Mouse (Mus musculus) ES-Bruce4 (cell line): Measurements from ENCODE around the gene P3h2. TPM values are rescaled to one million over a fixed set of nuclear protein-coding genes. Genes with fewer than 3 reads are reported as not detected.

Experiments used
- H3K27ac ChIP-seq: 2 replicates; pipeline ENCODE4 v1.5.1; 2012; ENCODE audit warnings: low read length, inconsistent platforms; ENCODE audit not compliant: insufficient read depth
- H3K27me3 ChIP-seq: 2 replicates; pipeline ENCODE4 v1.6.1; 2012; ENCODE audit warnings: mild to moderate bottlenecking, low read length, inconsistent platforms; ENCODE audit not compliant: control insufficient read depth, poor library complexity, insufficient read depth, severe bottlenecking
- H3K36me3 ChIP-seq: 2 replicates; pipeline ENCODE4 v1.6.1; 2012; ENCODE audit warnings: inconsistent platforms, mild to moderate bottlenecking, low read length, moderate library complexity; ENCODE audit not compliant: control insufficient read depth, poor library complexity, insufficient read depth, severe bottlenecking
- H3K4me1 ChIP-seq: one replicate; pipeline ENCODE4 v1.8.1; 2011; ENCODE audit warnings: low read length; ENCODE audit not compliant: control insufficient read depth, insufficient read depth
- H3K4me3 ChIP-seq: 2 replicates; pipeline ENCODE4 v1.5.1; 2011; ENCODE audit warnings: low read depth, mild to moderate bottlenecking, low read length
- H3K9ac ChIP-seq: 2 replicates; pipeline ENCODE4 v1.6.1; 2012; ENCODE audit warnings: low read depth, mild to moderate bottlenecking, inconsistent platforms; ENCODE audit not compliant: poor library complexity, severe bottlenecking
- H3K9me3 ChIP-seq: replicated peaks from 2 replicates; pipeline ENCODE4 v1.6.1; 2012; ENCODE audit warnings: mild to moderate bottlenecking, low read length, inconsistent platforms; ENCODE audit not compliant: control insufficient read depth, poor library complexity, insufficient read depth, severe bottlenecking
- CTCF ChIP-seq: IDR thresholded peaks from one replicate; pipeline ENCODE4 v1.8.1; 2011; ENCODE audit warnings: low read depth, low read length
- EP300 ChIP-seq: IDR thresholded peaks from 2 replicates; pipeline ENCODE4 v1.6.1; 2011; ENCODE audit warnings: low read depth, low read length; ENCODE audit not compliant: insufficient read depth
- POLR2A ChIP-seq: IDR thresholded peaks from one replicate; pipeline ENCODE4 v1.8.1; 2011; ENCODE audit warnings: low read length; ENCODE audit not compliant: insufficient read depth
- polyA plus RNA-seq: library from polyadenylated mRNA; stranded (reverse); fragments of >200 nt; gene quantifications from 2 replicates; pipeline ENCODE4 v1.2.4, GENCODE M21; 2011; ENCODE audit warnings: low read depth; ENCODE audit not compliant: missing spikeins, insufficient read depth, insufficient read length

Gene P3h2
- polyA plus RNA-seq, 1 experiment, result 1.0 TPM

GRCm38 (mm10) chr16:26088976-26089375 lies 16.6 kb downstream of the P3h2 start:
- H3K36me3 ChIP-seq, result no peaks in the 10 kb centered on the region
- no peaks in the 10 kb centered on the region for H3K9me3 ChIP-seq
- no peak overlapping the region for H3K9ac ChIP-seq
- no peak for TF ChIP-seq CTCF
- TF ChIP-seq POLR2A, result no peak
- TF ChIP-seq EP300, result no peak
- H3K27me3 ChIP-seq, result no peaks in the 10 kb centered on the region
- no peaks in the 10 kb centered on the region for H3K4me1 ChIP-seq
- no peak overlapping the region for H3K27ac ChIP-seq
- H3K4me3 ChIP-seq, result no peak overlapping the region

- no peaks in the 10 kb centered on the region for H3K36me3 ChIP-seq
- H3K4me1 ChIP-seq, result no peaks in the 10 kb centered on the region
- no peaks in the 10 kb centered on the region for H3K9me3 ChIP-seq
- H3K9ac ChIP-seq, result no peak overlapping the region
- H3K4me3 ChIP-seq, result no peak overlapping the region
- no peaks in the 10 kb centered on the region for H3K27me3 ChIP-seq
- TF ChIP-seq EP300 (no peak), POLR2A (no peak), CTCF (no peak)
- no peak overlapping the region for H3K27ac ChIP-seq
Measured at GRCm38 (mm10) chr16:26088240-26088639, 17.3 kb downstream of the P3h2 start.

GRCm38 (mm10) chr16:26086955-26087354 lies 18.6 kb downstream of the P3h2 start:
- Histone ChIP-seq H3K9ac (no peak overlapping the region), H3K27me3 (no peaks in the 10 kb centered on the region), H3K4me1 (no peaks in the 10 kb centered on the region), H3K27ac (no peak overlapping the region), H3K9me3 (no peaks in the 10 kb centered on the region), H3K36me3 (no peaks in the 10 kb centered on the region), H3K4me3 (no peak overlapping the region)
- TF ChIP-seq EP300 (no peak), POLR2A (no peak), CTCF (no peak)

- H3K9me3 ChIP-seq, result no peaks in the 10 kb centered on the region
- H3K4me3 ChIP-seq, result no peak overlapping the region
- no peaks in the 10 kb centered on the region for H3K4me1 ChIP-seq
- TF ChIP-seq CTCF (no peak), POLR2A (no peak), EP300 (no peak)
- no peak overlapping the region for H3K9ac ChIP-seq
- no peaks in the 10 kb centered on the region for H3K36me3 ChIP-seq
- H3K27me3 ChIP-seq, result no peaks in the 10 kb centered on the region
- H3K27ac ChIP-seq, result no peak overlapping the region
Measured at GRCm38 (mm10) chr16:26085160-26085559, 20.4 kb downstream of the P3h2 start.

GRCm38 (mm10) chr16:26082831-26083230 lies 22.8 kb downstream of the P3h2 start:
- Histone ChIP-seq H3K27ac (no peak overlapping the region), H3K9ac (no peak overlapping the region), H3K9me3 (no peaks in the 10 kb centered on the region), H3K4me3 (no peak overlapping the region), H3K36me3 (no peaks in the 10 kb centered on the region), H3K27me3 (no peaks in the 10 kb centered on the region), H3K4me1 (no peaks in the 10 kb centered on the region)
- no peak for TF ChIP-seq EP300
- no peak for TF ChIP-seq CTCF
- no peak for TF ChIP-seq POLR2A

- no peaks in the 10 kb centered on the region for H3K27me3 ChIP-seq
- no peak overlapping the region for H3K9ac ChIP-seq
- no peak for TF ChIP-seq CTCF
- no peak for TF ChIP-seq POLR2A
- no peak for TF ChIP-seq EP300
- H3K36me3 ChIP-seq, result no peaks in the 10 kb centered on the region
- no peak overlapping the region for H3K27ac ChIP-seq
- no peaks in the 10 kb centered on the region for H3K9me3 ChIP-seq
- no peaks in the 10 kb centered on the region for H3K4me1 ChIP-seq
- no peak overlapping the region for H3K4me3 ChIP-seq
Measured at GRCm38 (mm10) chr16:26082391-26082790, 23.2 kb downstream of the P3h2 start.
